Mouse (Mus musculus) kidney, embryonic 16.5 days (tissue): ENCODE data around the gene Dnah14. TPM values are rescaled to one million over a fixed set of nuclear protein-coding genes. Genes with fewer than 3 reads are reported as not detected.

Experiments
- ATAC-seq: fragments of 200-750 bp; cut with Nextera tagmentation; 2 replicates; pipeline ENCODE4 v1.8.0; 2017; ENCODE audit warnings: moderate TSS enrichment; ENCODE audit not compliant: low FRiP score, low TSS enrichment
- H3K27ac ChIP-seq: fragments of 300-500 bp; sonication (generic); 2 replicates; pipeline ENCODE4 v1.5.1; 2014; ENCODE audit warnings: low read length
- H3K27me3 ChIP-seq: fragments of 300-500 bp; sonication (generic); 2 replicates; pipeline ENCODE4 v1.6.1; 2014; ENCODE audit warnings: low read length, control low read depth, mixed read lengths; ENCODE audit not compliant: insufficient read depth
- H3K36me3 ChIP-seq: fragments of 300-500 bp; sonication (generic); 2 replicates; pipeline ENCODE4 v1.6.1; 2014; ENCODE audit warnings: low read length, control low read depth, mixed read lengths; ENCODE audit not compliant: insufficient read depth
- H3K4me1 ChIP-seq: fragments of 300-500 bp; sonication (generic); 2 replicates; pipeline ENCODE4 v1.6.1; 2014; ENCODE audit warnings: low read length, control low read depth, mixed read lengths; ENCODE audit not compliant: insufficient read depth
- H3K4me2 ChIP-seq: fragments of 300-500 bp; sonication (generic); replicated peaks from 2 replicates; pipeline ENCODE4 v1.6.1; 2014; ENCODE audit warnings: low read depth, low read length
- H3K4me3 ChIP-seq: fragments of 300-500 bp; sonication (generic); 2 replicates; pipeline ENCODE4 v1.5.1; 2014; ENCODE audit warnings: mild to moderate bottlenecking, low read length
- H3K9ac ChIP-seq: fragments of 300-500 bp; sonication (generic); replicated peaks from 2 replicates; pipeline ENCODE4 v1.6.1; 2014; ENCODE audit warnings: low read length
- H3K9me3 ChIP-seq: fragments of 300-500 bp; sonication (generic); 2 replicates; pipeline ENCODE4 v1.6.1; 2016; ENCODE audit warnings: low read length, control low read depth
- WGBS: fragments of 180-500 bp; shearing (Covaris S2); extraction: QIAGEN DNeasy Blood & Tissue Kit; methylation state at CpG from one replicate; pipeline ENCODE4 v1.1.7; 2014; 5-methylcytosine and 5-hydroxymethylcytosine counted together
- polyA plus RNA-seq: library from polyadenylated mRNA; unstranded; fragments of >200 nt; fragmentation: Nextera tagmentation; extraction: Ambion mirVana; gene quantifications from 2 replicates; pipeline ENCODE4 v1.2.1, GENCODE M21; 2015

The Dnah14 gene
- polyA plus RNA-seq, 1 experiment from 2014 or later, result 0.91 TPM

DNA sequence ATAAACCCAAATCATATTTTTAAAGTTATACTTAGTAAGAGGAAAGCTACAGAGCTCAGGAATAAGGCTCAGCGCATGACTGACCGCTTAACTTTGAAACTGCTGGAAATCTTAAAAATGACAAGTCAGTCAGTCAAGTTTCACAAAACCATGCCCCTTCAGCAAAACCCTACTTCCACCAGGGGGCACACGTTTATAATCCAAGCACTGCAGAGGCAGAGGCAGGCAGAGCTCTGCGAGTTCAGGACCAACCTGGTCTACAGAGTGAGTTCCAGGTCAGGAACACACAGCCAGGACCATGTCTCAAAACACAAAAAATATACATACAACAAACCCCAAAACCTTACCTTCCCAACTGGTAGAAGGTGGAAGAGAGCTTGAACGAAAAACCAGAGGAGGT lies 252.0 kb downstream of the Dnah14 start:
- 95% methylated on average over 5 of the region's 5 CpGs for WGBS
- Histone ChIP-seq H3K27me3 (no peaks in the 10 kb centered on the region), H3K36me3 (peaks cover 82% of the 10 kb centered on the region), H3K9ac (no peak overlapping the region), H3K4me2 (no peak overlapping the region), H3K9me3 (no peaks in the 10 kb centered on the region), H3K4me3 (no peak overlapping the region), H3K4me1 (no peaks in the 10 kb centered on the region), H3K27ac (no peak overlapping the region)
- ATAC-seq, result no peak

DNA sequence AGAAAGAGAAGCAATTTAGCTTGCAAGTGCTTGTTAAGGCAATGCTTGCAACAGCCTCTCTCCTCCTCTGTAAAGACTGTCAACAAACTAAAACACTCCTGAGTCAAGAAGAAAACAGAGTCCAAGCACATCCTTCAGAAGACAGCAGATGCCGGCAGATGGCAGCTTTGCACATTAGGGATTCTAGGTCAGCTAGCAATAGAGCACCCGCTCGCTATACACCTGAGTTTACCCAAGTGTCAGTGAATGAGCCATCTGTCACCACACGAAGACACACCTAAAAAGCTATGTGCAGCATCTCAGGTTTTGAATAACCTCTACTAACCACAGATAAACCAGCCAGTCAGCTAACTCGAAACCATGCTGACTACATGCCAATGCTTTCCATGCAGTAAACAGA lies 256.4 kb downstream of the Dnah14 start:
- no peak overlapping the region for H3K4me2 ChIP-seq
- peaks cover 80% of the 10 kb centered on the region for H3K36me3 ChIP-seq
- H3K9me3 ChIP-seq, result no peaks in the 10 kb centered on the region
- H3K27ac ChIP-seq, result no peak overlapping the region
- no peaks in the 10 kb centered on the region for H3K4me1 ChIP-seq
- H3K27me3 ChIP-seq, result no peaks in the 10 kb centered on the region
- H3K9ac ChIP-seq, result no peak overlapping the region
- ATAC-seq, result no peak
- H3K4me3 ChIP-seq, result no peak overlapping the region
- 94% methylated on average over 5 of the region's 5 CpGs for WGBS

DNA sequence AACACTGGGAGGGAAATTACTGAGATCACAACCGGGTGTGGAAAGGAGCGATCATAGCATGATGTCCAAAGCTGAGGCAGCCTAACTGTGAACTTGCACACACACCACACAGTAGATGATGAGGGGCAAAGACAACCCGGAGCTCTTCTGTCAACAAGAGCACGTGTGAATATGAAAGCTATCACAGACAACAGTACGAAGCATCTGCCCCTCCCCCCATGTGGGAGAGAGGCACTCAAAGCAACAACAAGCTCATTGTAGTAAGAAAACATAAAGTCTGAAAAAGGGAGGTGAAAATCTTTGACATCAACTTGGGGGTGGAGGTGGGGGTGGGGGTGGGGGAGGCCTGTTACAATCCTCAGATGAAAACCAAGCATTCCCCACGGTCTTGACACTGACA lies 256.8 kb downstream of the Dnah14 start:
- Histone ChIP-seq H3K9me3 (no peaks in the 10 kb centered on the region), H3K27ac (no peak overlapping the region), H3K9ac (no peak overlapping the region), H3K4me3 (no peak overlapping the region), H3K4me2 (no peak overlapping the region), H3K36me3 (peaks cover 80% of the 10 kb centered on the region), H3K27me3 (no peaks in the 10 kb centered on the region), H3K4me1 (no peaks in the 10 kb centered on the region)
- ATAC-seq, result no peak
- 86% methylated on average over 6 of the region's 6 CpGs for WGBS

DNA sequence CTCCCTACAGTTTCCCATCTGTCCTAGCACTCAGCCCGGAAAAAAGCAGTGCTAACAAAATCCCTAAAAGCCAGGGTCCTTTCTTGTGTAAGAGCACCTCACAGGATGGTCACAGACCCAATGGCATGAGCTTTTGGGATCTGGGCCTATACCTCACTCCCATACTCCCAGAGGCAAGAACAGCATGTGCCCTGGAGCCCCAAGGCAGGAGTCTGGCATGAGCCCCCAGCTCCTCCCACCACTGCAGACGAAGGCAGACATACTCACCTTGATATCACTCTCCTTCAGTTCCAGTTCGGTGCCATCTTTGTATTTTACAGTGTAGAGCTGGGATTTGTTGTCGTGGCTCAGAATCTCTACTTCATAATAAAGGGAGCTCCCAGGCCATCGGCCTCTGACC lies 261.8 kb downstream of the Dnah14 start:
- Histone ChIP-seq H3K9me3 (no peaks in the 10 kb centered on the region), H3K4me2 (no peak overlapping the region), H3K9ac (no peak overlapping the region), H3K36me3 (peaks cover 39% of the 10 kb centered on the region), H3K27me3 (no peaks in the 10 kb centered on the region), H3K4me3 (no peak overlapping the region), H3K27ac (no peak overlapping the region), H3K4me1 (peaks cover 22% of the 10 kb centered on the region)
- WGBS, result 86% methylated on average over 5 of the region's 5 CpGs
- ATAC-seq, result no peak

DNA sequence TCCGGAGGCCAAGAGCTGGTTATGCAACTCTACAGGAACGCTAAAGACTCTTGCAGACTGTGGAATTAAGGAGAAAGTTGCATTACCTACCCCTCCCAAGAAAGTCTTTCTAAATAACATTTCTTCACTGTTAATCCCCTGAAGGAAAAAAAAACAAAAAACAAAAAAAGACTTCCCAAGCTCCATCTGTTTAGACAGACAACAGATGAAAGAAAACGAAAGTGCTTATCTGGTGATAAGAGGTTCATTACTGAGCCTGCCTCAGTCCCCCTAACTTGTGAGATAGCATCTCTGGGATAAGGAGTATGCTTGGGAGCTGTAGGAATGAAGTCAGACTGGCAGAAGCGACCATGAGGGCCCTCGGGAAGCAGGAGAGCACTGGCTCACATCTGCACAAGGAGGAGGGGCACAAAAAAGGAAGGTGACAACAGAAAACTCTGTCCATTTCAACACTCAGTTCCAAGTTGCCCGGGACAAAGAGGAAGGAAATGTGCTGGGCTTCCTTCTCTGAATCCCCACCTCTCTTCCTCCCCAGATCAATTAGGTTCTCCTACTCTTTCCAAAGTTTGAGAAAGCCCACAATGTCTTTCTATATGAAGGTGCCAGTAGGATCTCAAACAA lies 263.5 kb downstream of the Dnah14 start:
- H3K4me2 ChIP-seq, result peak overlapping the region; percentile 90
- peaks cover 25% of the 10 kb centered on the region for H3K36me3 ChIP-seq
- no peak overlapping the region for H3K27ac ChIP-seq
- H3K9ac ChIP-seq, result peak overlapping the region; percentile 50
- WGBS, result 32% methylated on average over 6 of the region's 6 CpGs
- H3K9me3 ChIP-seq, result no peaks in the 10 kb centered on the region
- no peaks in the 10 kb centered on the region for H3K27me3 ChIP-seq
- H3K4me1 ChIP-seq, result peaks cover 26% of the 10 kb centered on the region
- peak overlapping the region; percentile 64 for H3K4me3 ChIP-seq
- ATAC-seq, result no peak

DNA sequence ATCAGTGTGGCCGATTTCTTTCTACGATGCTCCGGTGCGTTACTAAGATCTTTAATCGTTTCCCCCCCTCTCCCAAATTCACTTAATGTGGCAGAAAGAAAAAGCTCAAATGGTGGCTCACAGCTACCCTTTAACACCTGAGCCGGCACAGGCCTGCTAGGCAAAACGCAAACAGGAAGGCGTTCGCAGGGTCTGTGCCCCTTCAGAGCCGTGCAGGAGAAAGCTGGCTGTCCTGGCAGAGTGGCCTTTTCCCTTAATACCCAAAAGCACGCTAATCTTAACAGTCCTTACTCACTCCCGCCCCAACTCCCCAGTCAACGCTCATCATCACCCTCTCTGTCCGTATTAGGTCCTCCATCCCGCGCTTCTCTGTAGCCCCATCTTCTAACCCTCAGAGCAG lies 265.0 kb downstream of the Dnah14 start:
- Histone ChIP-seq H3K27me3 (no peaks in the 10 kb centered on the region), H3K4me3 (peak overlapping the region; percentile 64), H3K9ac (peak overlapping the region; percentile 95), H3K4me1 (peaks cover 26% of the 10 kb centered on the region), H3K4me2 (peak overlapping the region; percentile 90), H3K36me3 (peaks cover 10% of the 10 kb centered on the region; the same call in 1 of the 2 replicates), H3K27ac (peak overlapping the region; percentile 98), H3K9me3 (no peaks in the 10 kb centered on the region)
- 0 out of 2 replicates have a peak, but pooled peaks have one; percentile 3 for ATAC-seq
- WGBS, result under 1% methylated on average over 16 of the region's 16 CpGs

DNA sequence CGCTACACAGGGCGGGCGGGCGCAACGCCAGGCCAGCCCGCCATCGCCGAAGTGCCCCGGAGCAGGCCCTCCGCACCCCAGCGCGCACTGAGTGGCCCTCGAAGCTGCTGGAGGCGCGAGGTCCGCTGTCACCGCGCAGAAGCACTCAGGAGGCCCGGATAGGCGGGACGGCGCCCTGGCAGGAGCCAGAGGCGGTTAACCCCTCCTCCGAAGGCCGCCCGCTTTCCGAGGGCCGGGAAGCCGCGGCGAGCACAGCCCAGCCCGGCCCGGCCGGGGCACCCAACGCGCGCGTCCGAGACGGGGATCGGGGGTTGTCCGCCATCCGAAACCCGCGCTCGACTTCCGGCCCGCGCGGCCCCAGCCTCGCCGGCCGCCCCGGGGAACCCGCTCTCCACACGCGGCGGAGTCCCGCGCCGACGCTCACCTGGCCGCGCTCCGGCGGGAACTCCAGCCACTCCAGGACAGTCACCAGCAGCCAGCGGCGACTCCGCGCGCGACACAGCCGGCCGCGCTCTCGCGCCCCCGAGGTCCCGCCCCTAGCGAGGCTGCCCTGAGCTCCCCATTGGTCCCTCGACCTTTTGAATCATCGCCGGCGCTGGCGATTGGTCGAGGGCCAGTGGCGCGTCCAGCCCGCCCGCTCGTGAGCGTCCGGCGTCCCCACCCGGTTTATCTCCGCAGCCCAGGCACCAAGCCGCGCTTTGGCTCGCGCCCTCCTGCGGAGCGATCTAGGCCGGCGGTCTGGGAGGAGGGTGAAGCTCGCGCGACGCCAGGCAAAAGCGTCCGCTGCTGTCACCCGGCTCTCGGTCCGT lies 265.7 kb downstream of the Dnah14 start:
- Histone ChIP-seq H3K9me3 (no peaks in the 10 kb centered on the region), H3K4me2 (peak overlapping the region; percentile 90), H3K4me1 (peaks cover 26% of the 10 kb centered on the region), H3K9ac (peak overlapping the region; percentile 95), H3K36me3 (0 out of 2 replicates have a peak, but pooled peaks cover 6% of the 10 kb centered on the region), H3K27me3 (no peaks in the 10 kb centered on the region), H3K4me3 (peak overlapping the region; percentile 64), H3K27ac (peak overlapping the region; percentile 98)
- under 1% methylated on average over 99 of the region's 113 CpGs for WGBS
- ATAC-seq, result peak; percentile 99

DNA sequence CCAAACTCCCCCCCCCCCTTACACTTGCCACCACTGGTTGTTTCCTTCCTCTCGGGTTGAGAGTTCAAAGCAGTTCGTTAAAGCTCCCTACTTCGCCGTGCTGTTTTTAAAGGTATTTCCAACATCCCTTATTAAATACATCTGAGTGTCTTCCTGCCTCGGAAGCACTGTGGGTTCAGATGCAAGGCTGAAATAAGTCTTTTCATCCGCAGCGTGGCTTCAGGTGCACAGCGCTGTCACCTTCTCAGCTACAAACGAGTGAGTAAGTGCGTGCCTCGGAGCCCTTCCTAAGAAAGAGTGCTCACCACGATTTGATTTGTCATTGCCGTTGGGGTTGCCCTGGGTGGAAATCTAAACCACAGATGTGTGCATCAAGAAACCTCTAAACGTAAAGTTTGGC lies 266.4 kb downstream of the Dnah14 start, which contains the start of gene Lbr:
TSS of gene Lbr (minus strand) at position 266 of the 400 bp plus-strand sequence.
- ATAC-seq, result no peak
- Histone ChIP-seq H3K4me3 (peak within 1 kb of the TSS; percentile 64), H3K4me2 (peak within 1 kb of the TSS; percentile 90), H3K9me3 (no peaks in the 10 kb centered on the region), H3K9ac (peak within 1 kb of the TSS; percentile 95), H3K4me1 (peaks cover 26% of the 10 kb centered on the region), H3K27me3 (no peaks in the 10 kb centered on the region), H3K36me3 (0 out of 2 replicates have a peak, but pooled peaks cover 5% of the 10 kb centered on the region), H3K27ac (peak within 1 kb of the TSS; percentile 98)
- WGBS, result under 1% methylated on average over 14 of the region's 14 CpGs

DNA sequence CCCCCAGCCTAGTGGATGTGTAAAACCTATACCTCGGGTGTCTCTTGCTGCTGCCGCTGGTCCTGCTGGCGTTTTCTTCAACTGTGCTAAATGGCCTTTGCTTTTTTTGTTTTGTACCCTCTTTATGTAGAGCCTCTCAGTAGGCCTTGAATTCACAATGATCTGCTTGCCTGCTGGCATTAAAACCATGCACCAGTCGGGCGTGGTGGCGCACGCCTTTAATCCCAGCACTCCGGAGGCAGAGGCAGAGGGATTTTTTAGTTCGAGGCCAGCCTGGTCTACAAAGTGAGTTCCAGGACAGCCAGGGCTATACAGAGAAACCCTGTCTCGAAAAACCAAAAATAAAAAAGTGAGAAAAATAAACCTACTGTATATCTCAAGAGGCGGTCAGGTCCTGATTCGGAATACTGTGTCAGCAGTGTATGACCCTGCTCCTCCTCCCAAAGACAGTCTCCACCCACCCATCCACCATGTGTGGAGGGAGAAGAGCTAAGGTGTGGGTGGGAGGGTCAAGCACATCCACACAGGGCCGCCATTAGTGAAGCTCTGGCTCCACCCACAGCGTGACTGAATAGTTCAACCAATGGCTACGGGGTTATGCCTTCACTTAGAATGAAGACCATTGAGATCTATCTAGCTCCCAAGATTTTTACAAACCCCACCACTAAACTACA lies 268.7 kb downstream of the Dnah14 start:
- Histone ChIP-seq H3K36me3 (no peaks in the 10 kb centered on the region), H3K27me3 (no peaks in the 10 kb centered on the region), H3K27ac (no peak overlapping the region), H3K9ac (no peak overlapping the region), H3K4me2 (no peak overlapping the region), H3K4me1 (peaks cover 18% of the 10 kb centered on the region), H3K4me3 (no peak overlapping the region), H3K9me3 (no peaks in the 10 kb centered on the region)
- 88% methylated on average over 15 of the region's 15 CpGs for WGBS
- no peak for ATAC-seq
